Mouse (Mus musculus) heart, embryonic 12.5 days (tissue): Measurements from ENCODE around the gene Lhx1. TPM values are rescaled to one million over a fixed set of nuclear protein-coding genes. Genes with fewer than 3 reads are reported as not detected.

Experiments used
- ATAC-seq: fragments of 200-750 bp; cut with Nextera tagmentation; 2 replicates; pipeline ENCODE4 v1.8.0; 2017; ENCODE audit warnings: moderate TSS enrichment, moderate library complexity; ENCODE audit not compliant: insufficient number of reproducible peaks, low FRiP score
- H3K27ac ChIP-seq: fragments of 300-500 bp; sonication (generic); 2 replicates; pipeline ENCODE4 v1.5.1; 2016; ENCODE audit warnings: mild to moderate bottlenecking, moderate library complexity; ENCODE audit not compliant: poor library complexity, severe bottlenecking
- H3K27me3 ChIP-seq: fragments of 300-500 bp; sonication (generic); replicated peaks from 2 replicates; pipeline ENCODE4 v1.6.1; 2016; ENCODE audit warnings: mild to moderate bottlenecking, moderate library complexity
- H3K36me3 ChIP-seq: fragments of 300-500 bp; sonication (generic); 2 replicates; pipeline ENCODE4 v1.6.1; 2016; ENCODE audit warnings: mild to moderate bottlenecking, moderate library complexity
- H3K4me1 ChIP-seq: fragments of 300-500 bp; sonication (generic); replicated peaks from 2 replicates; pipeline ENCODE4 v1.6.1; 2016; ENCODE audit warnings: mild to moderate bottlenecking
- H3K4me2 ChIP-seq: fragments of 300-500 bp; sonication (generic); 2 replicates; pipeline ENCODE4 v1.6.1; 2016; ENCODE audit warnings: mild to moderate bottlenecking, moderate library complexity
- H3K4me3 ChIP-seq: fragments of 300-500 bp; sonication (generic); 2 replicates; pipeline ENCODE4 v1.5.1; 2016; ENCODE audit warnings: mild to moderate bottlenecking
- H3K9ac ChIP-seq: fragments of 300-500 bp; sonication (generic); 2 replicates; pipeline ENCODE4 v1.6.1; 2016; ENCODE audit warnings: mild to moderate bottlenecking, moderate library complexity
- H3K9me3 ChIP-seq: fragments of 300-500 bp; sonication (generic); replicated peaks from 2 replicates; pipeline ENCODE4 v1.6.1; 2016; ENCODE audit warnings: mild to moderate bottlenecking, moderate library complexity
- WGBS: fragments of 180-500 bp; shearing (Covaris S2); methylation state at CpG from one replicate; pipeline ENCODE4 v1.1.7; 2016; 5-methylcytosine and 5-hydroxymethylcytosine counted together
- polyA plus RNA-seq: library from polyadenylated mRNA; unstranded; fragments of >200 nt; fragmentation: Nextera tagmentation; extraction: Ambion mirVana; gene quantifications from 2 replicates; pipeline ENCODE4 v1.2.1, GENCODE M21; 2016

Lhx1 gene
- polyA plus RNA-seq, result 0.05 TPM in 2 replicates

DNA sequence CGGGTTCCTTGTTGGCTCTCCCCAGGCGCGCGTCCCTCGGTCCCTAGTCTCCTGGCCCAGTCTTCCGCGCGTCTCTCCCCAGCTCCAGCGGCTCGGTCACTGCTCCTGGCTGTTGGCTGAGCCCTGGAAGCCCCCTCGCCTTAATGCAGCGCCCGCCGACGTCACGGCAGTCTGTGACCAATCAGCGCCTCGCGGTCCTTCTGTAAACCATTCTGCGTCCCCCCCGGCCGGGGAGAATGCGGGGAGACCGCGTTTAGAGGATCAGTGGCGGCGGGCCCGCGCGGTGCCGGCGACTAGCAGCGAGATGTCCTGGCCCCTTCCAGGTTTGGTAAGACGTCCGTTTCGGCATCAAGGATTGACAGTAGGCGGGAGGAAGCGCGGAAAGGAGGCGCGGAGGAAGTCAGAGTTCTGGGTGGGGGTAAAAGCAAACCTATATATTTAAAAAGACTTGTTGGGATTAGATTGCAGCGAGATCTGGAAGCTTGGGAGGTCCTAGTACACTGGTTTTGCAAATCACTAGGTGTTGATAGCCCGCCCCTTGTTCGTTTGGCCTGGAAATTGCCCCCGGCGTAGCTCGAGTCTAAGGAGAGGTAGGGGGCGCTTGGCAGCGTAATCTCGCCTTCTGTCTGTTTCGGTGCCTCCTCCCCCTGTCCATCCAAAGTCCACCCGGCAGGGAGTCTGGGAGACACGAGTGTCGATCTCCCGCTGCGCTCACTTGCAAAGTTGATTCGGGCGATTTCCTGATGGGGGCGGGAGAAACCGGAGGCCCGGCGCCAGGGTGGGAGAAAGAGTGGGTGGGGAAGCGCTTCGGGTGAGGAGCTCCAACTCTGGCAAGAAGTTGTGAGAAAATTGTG lies at the start of gene Lhx1:
Lhx1 (minus strand) TSS at position 115 of the 854 bp plus-strand sequence.
- H3K4me3 ChIP-seq, result peak within 1 kb of the TSS; percentile 57
- 0 out of 2 replicates have a peak within 1 kb of the TSS, but pooled peaks have one; percentile 9 for H3K9ac ChIP-seq
- no peaks in the 10 kb centered on the region for H3K9me3 ChIP-seq
- no peak for ATAC-seq
- peaks cover 100% of the 10 kb centered on the region for H3K27me3 ChIP-seq
- H3K4me1 ChIP-seq, result peaks cover 49% of the 10 kb centered on the region
- peak within 1 kb of the TSS; percentile 86 for H3K4me2 ChIP-seq
- no peaks in the 10 kb centered on the region for H3K36me3 ChIP-seq
- H3K27ac ChIP-seq, result no peak within 1 kb of the TSS
- WGBS, result under 1% methylated on average over 64 of the region's 64 CpGs

DNA sequence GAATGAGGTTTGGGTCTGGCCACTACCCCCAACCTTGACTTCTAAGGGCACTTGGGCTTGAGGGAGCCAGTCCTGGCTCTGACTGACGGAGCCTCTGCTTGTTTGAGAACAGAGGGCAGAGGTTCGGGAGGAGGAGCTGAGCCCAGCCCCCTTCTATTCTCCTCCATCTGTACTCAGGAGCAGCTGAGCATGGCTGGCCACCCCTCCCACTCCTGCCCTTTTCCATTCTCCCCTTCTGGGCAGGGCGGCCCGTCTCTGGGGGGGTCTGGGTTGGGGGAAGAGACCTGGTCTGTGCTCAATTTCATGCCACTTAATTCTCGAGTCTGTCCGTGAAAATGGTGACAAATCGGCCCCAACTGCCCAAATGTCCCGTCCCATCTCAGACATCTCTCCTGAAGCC lies 49.5 kb upstream of the Lhx1 start:
- H3K27ac ChIP-seq, result no peak overlapping the region
- no peaks in the 10 kb centered on the region for H3K4me1 ChIP-seq
- ATAC-seq, result no peak
- WGBS, result 56% methylated on average over 8 of the region's 8 CpGs
- no peaks in the 10 kb centered on the region for H3K9me3 ChIP-seq
- H3K36me3 ChIP-seq, result no peaks in the 10 kb centered on the region
- H3K27me3 ChIP-seq, result peaks cover 10% of the 10 kb centered on the region
- no peak overlapping the region for H3K4me2 ChIP-seq
- H3K4me3 ChIP-seq, result no peak overlapping the region
- no peak overlapping the region for H3K9ac ChIP-seq

DNA sequence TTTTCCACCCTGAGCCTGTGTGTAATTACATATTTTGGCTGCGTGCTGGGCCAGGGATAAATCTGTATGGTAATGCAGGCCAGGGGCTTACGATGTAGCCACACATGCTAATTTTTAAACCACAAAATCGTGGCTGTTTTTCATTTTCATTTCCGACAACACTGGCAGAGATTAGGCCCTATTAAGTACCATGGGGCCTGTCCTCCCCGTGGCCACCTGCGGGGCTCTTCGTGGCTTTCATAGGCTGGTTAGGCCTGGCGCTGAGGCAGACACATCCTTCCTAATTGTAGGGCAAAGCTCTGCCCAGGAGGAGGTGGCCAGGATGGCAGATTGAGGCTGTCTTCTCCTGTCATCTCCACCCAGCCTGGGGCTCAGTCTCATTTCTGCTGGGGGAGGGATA lies 48.3 kb upstream of the Lhx1 start:
- Histone ChIP-seq H3K4me3 (no peak overlapping the region), H3K36me3 (no peaks in the 10 kb centered on the region), H3K4me2 (no peak overlapping the region), H3K27ac (no peak overlapping the region), H3K9me3 (no peaks in the 10 kb centered on the region), H3K9ac (no peak overlapping the region), H3K27me3 (peaks cover 12% of the 10 kb centered on the region), H3K4me1 (no peaks in the 10 kb centered on the region)
- WGBS, result 70% methylated on average over 8 of the region's 8 CpGs
- ATAC-seq, result no peak

DNA sequence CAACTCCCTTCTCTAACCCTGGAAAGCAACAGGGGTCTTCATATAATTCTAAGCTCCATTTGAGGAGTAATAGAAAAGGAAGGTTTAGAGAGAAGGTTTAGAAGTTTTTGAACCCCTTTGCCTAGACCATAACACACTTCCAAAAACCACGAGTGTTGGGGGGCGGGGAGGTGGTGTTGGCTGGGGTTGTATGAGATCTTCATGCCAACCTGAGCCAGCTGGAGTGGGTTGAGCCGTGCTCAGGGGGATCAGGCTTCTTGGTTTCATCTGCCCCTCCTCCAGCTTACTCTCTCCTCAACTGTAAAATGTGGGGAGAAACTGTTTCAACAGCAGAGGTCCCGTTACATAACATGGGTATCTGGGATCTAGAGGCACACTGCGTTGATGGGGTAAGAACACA lies 45.5 kb upstream of the Lhx1 start:
- Histone ChIP-seq H3K27ac (no peak overlapping the region), H3K4me2 (no peak overlapping the region)
- ATAC-seq, result no peak

DNA sequence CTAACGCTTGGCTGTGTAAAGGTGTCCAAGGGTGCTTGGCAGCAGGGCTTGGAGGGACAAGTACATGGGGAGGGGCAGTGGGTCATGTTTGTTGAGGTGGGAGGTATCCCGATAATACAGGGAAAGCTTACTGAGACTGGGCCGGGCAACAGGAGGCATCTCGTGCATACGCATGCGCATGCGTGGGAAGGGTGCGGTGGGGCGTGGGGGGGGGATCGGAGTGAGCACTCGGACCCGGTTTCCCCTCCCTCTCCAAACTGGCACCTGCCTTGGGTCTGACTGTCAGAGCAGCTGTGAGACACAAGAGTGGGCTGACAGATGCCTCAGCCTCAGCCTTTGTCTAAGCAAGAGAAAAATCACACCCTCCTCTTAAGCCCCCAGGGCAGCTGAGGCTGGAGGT lies 45.1 kb upstream of the Lhx1 start:
- 0 out of 2 replicates have a peak, but pooled peaks cover 3% of the 10 kb centered on the region for H3K4me1 ChIP-seq
- no peak overlapping the region for H3K27ac ChIP-seq
- H3K4me3 ChIP-seq, result no peak overlapping the region
- WGBS, result 57% methylated on average over 12 of the region's 12 CpGs
- H3K4me2 ChIP-seq, result no peak overlapping the region
- no peaks in the 10 kb centered on the region for H3K36me3 ChIP-seq
- ATAC-seq, result no peak
- H3K9me3 ChIP-seq, result no peaks in the 10 kb centered on the region
- H3K9ac ChIP-seq, result no peak overlapping the region
- H3K27me3 ChIP-seq, result peaks cover 35% of the 10 kb centered on the region

More for the DNA sequence above, 45.5 kb upstream of the Lhx1 start:
- Histone ChIP-seq H3K36me3 (no peaks in the 10 kb centered on the region), H3K4me3 (no peak overlapping the region), H3K27me3 (peaks cover 37% of the 10 kb centered on the region), H3K4me1 (0 out of 2 replicates have a peak, but pooled peaks cover 3% of the 10 kb centered on the region), H3K9me3 (no peaks in the 10 kb centered on the region), H3K9ac (no peak overlapping the region)
- 71% methylated on average over 5 of the region's 5 CpGs for WGBS

DNA sequence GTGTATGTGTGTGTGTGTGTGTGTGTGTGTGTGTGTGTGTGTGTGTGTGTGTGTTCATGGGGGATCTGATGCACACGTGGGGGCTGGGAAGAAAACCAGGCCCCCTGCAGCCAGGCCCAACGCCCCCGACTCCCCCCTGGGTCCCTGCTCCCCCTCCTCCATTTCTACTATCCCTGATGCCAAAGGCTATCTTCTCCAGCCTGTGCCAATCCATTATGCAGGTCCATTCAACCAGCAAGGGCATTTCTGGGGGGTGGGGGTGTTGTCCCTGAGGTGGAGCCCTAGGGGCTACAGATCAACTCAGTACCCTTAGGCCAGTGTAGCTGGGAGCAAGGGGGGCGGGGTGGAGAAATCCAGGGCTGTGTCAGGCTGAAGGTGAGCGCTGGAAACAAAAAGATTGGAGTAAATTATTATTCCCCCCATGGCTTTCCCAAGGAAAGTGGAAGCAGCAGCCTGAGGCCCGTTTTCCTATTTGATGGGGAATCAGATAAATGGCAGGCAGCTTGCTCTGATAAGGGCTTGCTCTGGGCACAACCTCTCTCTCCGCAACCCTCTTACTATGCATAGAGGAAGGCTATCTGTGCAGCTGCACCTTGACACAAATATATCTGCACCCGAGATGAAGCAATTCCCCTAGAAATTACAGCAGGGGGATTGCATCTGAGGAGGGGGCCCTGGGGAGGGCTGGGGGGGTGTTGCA lies 43.9 kb upstream of the Lhx1 start:
- peaks cover 38% of the 10 kb centered on the region for H3K27me3 ChIP-seq
- no peak overlapping the region for H3K4me2 ChIP-seq
- WGBS, result 52% methylated on average over 7 of the region's 8 CpGs
- no peak overlapping the region for H3K9ac ChIP-seq
- H3K4me1 ChIP-seq, result 0 out of 2 replicates have a peak, but pooled peaks cover 3% of the 10 kb centered on the region
- no peaks in the 10 kb centered on the region for H3K9me3 ChIP-seq
- no peak for ATAC-seq
- H3K27ac ChIP-seq, result no peak overlapping the region
- no peak overlapping the region for H3K4me3 ChIP-seq
- no peaks in the 10 kb centered on the region for H3K36me3 ChIP-seq

GRCm38 (mm10) chr11:84568482-84568881 lies 43.1 kb upstream of the Lhx1 start:
- Histone ChIP-seq H3K9ac (no peak overlapping the region), H3K27me3 (peaks cover 45% of the 10 kb centered on the region), H3K4me3 (no peak overlapping the region), H3K36me3 (no peaks in the 10 kb centered on the region), H3K4me2 (no peak overlapping the region), H3K4me1 (0 out of 2 replicates have a peak, but pooled peaks cover 3% of the 10 kb centered on the region), H3K27ac (no peak overlapping the region), H3K9me3 (no peaks in the 10 kb centered on the region)
- no peak for ATAC-seq
- 28% methylated on average over 5 of the region's 5 CpGs for WGBS

DNA sequence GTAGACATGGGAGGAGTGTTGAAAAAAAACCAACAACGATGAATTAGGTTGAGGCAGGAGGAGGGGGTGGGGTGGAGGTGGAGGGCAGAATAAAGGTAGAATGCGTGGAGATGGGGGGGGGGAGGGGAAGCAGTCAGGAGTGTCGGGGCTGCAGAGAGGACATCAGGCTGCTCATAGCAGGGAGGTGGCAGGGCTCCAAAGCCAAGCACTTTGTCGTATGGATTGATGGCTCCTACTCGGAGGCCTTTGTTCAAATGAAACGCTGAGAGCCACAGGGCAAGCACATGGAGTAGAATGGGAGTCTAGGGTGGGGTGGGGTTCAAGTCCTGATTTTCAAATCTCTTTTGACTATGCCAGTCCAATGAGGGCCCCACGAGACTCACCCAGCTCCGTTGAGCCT lies 41.4 kb upstream of the Lhx1 start:
- no peak for ATAC-seq
- no peak overlapping the region for H3K4me2 ChIP-seq
- H3K4me3 ChIP-seq, result no peak overlapping the region
- peaks cover 53% of the 10 kb centered on the region for H3K27me3 ChIP-seq
- no peaks in the 10 kb centered on the region for H3K36me3 ChIP-seq
- no peak overlapping the region for H3K9ac ChIP-seq
- 43% methylated on average over 8 of the region's 8 CpGs for WGBS
- H3K27ac ChIP-seq, result no peak overlapping the region
- H3K4me1 ChIP-seq, result 0 out of 2 replicates have a peak, but pooled peaks cover 9% of the 10 kb centered on the region
- no peaks in the 10 kb centered on the region for H3K9me3 ChIP-seq

- peaks cover 49% of the 10 kb centered on the region for H3K27me3 ChIP-seq
- no peak overlapping the region for H3K9ac ChIP-seq
- H3K36me3 ChIP-seq, result no peaks in the 10 kb centered on the region
- H3K4me1 ChIP-seq, result 0 out of 2 replicates have a peak, but pooled peaks cover 9% of the 10 kb centered on the region
- H3K9me3 ChIP-seq, result no peaks in the 10 kb centered on the region
- no peak overlapping the region for H3K27ac ChIP-seq
- ATAC-seq, result no peak
- no peak overlapping the region for H3K4me3 ChIP-seq
- WGBS, result 80% methylated on average over 3 of the region's 3 CpGs
- H3K4me2 ChIP-seq, result no peak overlapping the region
These were observed 39.9 kb upstream of the Lhx1 start for GRCm38 (mm10) chr11:84565224-84565623.

GRCm38 (mm10) chr11:84563360-84563759 lies 38.0 kb upstream of the Lhx1 start:
- Histone ChIP-seq H3K4me1 (0 out of 2 replicates have a peak, but pooled peaks cover 7% of the 10 kb centered on the region), H3K36me3 (no peaks in the 10 kb centered on the region), H3K4me3 (no peak overlapping the region), H3K9me3 (no peaks in the 10 kb centered on the region), H3K27ac (no peak overlapping the region), H3K27me3 (peaks cover 41% of the 10 kb centered on the region), H3K9ac (no peak overlapping the region), H3K4me2 (no peak overlapping the region)
- no peak for ATAC-seq
- 47% methylated on average over 7 of the region's 7 CpGs for WGBS

DNA sequence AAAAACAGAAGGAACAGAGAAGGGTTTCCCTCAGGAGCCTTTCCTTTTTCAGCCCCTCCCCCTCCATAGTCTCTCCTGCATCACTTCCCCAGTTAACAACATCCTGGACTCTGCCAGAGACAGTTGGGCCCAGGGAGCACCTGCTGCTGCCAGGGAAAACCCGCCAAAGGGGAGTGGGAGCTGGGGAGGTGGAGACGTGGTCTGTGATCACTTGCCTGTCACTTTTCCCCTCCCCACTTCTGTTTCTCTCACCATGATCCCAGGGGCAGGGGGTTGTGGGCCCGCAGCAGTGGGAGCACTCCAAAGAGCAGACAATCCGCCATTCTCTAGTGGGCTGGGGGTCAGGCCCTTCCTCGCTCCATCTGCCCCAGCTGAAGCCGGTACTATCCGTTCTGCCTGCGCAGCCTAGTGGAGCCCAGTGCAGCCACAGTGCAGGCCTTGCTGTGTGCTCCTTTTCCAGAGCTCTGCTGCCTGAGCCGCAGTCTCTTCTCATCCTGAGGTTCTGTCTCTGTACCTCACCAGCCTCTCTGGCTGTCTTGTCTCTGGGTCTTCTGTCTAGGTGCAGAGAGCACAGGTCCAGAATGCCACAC lies 37.5 kb upstream of the Lhx1 start:
- Histone ChIP-seq H3K27ac (no peak overlapping the region), H3K4me2 (no peak overlapping the region), H3K27me3 (peaks cover 36% of the 10 kb centered on the region), H3K4me3 (no peak overlapping the region), H3K4me1 (0 out of 2 replicates have a peak, but pooled peaks cover 6% of the 10 kb centered on the region), H3K9ac (no peak overlapping the region), H3K9me3 (no peaks in the 10 kb centered on the region), H3K36me3 (no peaks in the 10 kb centered on the region)
- 27% methylated on average over 9 of the region's 9 CpGs for WGBS
- no peak for ATAC-seq
